Mouse (Mus musculus) small intestine, adult 2 months (tissue): Measurements from ENCODE around the gene Fryl.

Experiments
- CTCF ChIP-seq: fragments of 200-500 bp; IDR thresholded peaks from 2 replicates; pipeline ENCODE4 v1.5.1; 2012; ENCODE audit warnings: low read depth, mild to moderate bottlenecking, control low read depth, inconsistent platforms, low read length, moderate library complexity, mixed read lengths; ENCODE audit not compliant: insufficient replicate concordance, insufficient read length; ENCODE audit errors: extremely low read depth
- POLR2A ChIP-seq: fragments of 200-500 bp; IDR thresholded peaks from 2 replicates; pipeline ENCODE4 v1.6.1; 2012; ENCODE audit warnings: low read depth, mild to moderate bottlenecking, control low read depth, inconsistent platforms, low read length, moderate library complexity

GRCm38 (mm10) chr5:73235201-73235600, 21.2 kb downstream of the Fryl start:
- TF ChIP-seq CTCF: no peak
- TF ChIP-seq POLR2A: no peak
